Mouse (Mus musculus) thymus, postnatal 36 days (tissue): ENCODE data around the gene Mettl22.

ENCODE experiments used
- DNase-seq, 2 experiments: peaks; one replicate each; pipeline ENCODE4 v3.0.0; 2022; ENCODE audit warnings: mixed read lengths in 2 of 2

The Mettl22 gene

DNA sequence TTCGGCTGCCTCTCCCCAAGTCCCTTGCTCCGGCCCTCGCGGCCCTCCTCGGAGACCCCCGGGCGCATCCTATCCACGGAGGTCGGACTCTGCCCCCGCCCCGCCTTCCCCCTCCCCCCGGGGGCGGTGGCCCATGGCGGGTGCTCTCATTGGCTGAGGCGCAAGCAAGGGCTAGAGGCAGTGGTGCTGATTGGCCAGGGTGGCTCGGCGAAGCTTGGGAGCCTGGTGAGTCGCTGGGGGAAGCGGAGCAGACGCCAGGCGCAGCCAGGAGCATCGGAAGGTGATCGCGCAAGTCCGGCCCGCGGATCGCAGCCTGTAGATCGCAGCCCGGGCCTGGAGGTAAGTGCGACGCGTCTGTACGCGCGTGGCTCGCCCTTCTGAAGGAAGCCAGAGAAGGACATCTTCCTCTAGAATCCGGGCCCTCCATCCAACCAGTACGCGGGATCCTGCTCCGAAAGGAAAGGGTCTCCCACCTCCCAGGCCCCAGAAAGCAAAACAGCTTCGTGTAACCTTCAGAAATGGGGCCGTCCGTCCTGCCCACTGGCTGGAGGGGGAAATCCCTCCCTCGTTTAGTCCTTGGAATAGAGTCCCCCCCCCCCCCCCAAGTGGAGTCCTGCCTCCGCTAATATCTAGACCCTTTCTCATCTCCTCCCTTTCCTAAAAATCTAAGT lies 42.8 kb downstream of the Mettl22 start, which contains the start of gene Abat:
Abat (plus strand) TSS at position 194 of the 671 bp plus-strand sequence.
- DNase-seq: peak; percentile 72 to 83

DNA sequence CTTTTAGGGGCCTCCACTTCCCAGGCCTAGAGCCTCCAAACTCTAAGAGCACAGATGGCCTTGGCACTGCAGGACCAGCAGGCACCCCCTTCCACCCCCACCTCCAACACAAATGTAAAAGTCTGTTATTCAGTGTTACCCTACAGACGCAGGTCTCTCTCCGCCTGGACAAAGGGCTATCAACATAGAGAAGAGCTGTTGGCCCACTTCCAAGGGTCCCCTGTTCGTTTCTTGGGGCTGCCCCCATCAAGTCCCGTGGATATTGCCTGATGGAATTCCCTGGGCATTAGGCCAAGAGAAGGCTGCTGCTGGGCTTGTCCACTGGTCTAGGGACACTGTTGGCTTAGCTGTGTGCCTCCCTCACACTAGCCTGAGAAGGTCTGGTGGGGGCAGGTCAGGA lies 43.6 kb downstream of the Mettl22 start:
- DNase-seq: no peak

DNA sequence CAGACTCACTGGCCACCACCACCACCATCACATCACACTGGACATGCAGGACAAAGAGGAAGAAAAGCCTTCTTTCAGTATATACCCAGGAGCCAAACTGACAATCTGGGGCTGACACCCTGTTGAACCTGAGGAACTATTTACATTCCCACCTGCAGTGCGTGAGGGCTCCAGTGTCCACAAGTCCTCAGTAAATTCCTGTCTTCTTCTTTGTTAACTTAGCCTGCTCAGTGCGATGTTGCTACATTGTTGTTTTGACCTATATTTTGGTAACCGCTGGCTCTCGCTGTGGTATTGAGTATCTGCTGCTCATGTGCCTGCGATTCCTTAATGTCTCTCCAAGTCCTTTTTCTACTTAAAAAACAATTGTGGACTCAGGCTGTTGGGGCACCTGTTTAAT lies 49.9 kb downstream of the Mettl22 start:
- DNase-seq: no peak

DNA sequence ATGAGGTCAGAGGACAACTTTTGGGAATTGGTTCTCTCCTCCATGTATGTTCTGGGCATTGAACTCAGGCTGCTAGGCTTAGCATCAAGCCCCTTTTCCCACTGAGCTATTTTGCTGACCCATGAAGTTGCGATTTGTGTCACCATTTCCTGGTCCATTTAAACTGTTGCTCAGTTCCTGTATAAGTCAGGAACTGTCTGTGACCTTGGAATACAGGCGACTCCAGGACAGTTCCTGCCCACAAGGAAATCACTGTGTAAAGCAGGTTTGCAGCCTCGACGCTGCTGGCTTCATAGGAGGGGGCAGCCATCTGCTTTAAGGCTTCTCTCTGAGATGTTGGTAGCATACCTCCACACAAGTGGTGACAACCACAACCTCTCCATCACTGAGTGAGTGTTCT lies 50.7 kb downstream of the Mettl22 start:
- DNase-seq: no peak

DNA sequence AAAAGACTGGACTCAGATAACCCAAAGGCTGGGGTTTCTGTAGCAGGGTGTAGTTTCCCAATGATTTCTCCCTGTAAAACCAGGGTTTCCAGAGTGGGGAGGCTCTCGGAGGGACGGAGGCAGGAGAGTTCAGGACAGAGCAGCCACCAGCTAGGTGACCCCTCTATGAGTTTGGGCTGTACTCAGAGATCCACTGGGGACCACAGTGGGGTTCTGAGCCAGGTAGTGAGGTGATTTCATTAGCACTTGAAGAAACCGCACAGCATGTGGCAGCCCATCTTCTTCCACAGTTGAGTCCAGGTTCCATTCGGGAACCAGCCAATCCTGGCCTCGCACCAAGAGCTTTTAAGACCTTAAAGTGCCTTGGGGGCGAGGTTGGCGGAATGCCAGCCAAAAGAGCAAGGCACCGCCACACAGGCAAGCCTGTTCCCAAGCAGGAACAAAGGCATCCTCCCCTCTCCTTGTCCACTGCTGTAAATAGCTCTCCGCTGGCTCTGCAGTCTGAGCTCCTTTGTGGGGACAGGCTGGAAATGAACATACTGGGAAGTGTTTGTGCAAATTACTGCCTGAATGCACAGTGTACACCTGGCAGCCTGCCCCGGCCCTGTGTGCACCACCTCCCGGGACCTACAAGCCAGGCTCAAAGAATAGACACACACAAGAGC lies 53.0 kb downstream of the Mettl22 start:
- no peak for DNase-seq

DNA sequence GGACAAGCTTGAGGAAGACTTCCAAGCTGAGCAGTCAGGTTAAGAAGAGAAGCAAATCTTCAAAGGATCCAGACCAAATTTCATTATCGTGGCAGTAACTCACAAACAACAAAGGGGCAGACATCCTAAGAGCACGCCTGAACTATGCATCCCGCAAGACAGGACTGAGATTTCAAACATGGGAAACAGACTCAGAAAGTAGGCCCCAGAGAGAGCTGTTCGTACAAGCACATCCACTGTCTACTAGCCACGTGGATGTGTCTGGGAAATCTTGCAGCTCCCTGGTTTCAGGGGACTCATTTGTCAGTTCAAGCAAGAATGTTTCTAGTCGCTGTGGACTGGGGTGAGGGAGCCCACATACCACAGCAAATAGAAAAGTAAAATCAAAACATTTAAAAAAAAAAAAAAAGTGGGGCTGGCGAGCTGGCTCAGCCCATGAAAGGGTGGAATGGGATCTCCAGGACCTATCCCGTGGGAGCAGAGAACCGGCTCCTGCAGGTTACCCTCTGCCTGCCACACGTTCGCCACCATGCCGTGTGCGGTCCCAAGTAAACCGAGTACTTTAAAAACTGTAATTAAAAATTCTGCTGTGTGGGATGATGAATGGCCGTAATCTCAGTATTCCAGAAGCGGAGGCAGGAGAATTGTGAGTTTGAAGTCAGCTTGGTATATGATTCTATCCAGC lies 53.7 kb downstream of the Mettl22 start:
- DNase-seq: no peak

DNA sequence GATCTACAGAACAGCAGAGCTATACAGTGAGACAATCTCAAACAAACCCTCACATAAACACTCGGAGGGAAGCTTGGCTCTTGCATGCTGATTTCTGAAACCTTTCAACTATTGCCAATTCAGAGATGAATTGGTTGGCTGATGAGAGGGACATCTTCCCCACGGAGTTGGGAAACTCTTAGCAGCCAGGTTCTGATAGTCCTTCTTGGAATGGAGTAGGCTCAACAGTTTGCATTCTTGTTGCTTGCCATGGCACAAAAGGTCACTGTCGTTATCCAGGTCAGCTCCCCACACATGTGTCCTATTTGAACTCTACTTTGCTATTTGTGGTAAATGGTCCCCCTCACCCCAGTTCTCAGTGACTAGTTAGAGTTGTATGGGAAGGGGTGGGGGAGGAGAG lies 54.7 kb downstream of the Mettl22 start:
- DNase-seq: no peak

DNA sequence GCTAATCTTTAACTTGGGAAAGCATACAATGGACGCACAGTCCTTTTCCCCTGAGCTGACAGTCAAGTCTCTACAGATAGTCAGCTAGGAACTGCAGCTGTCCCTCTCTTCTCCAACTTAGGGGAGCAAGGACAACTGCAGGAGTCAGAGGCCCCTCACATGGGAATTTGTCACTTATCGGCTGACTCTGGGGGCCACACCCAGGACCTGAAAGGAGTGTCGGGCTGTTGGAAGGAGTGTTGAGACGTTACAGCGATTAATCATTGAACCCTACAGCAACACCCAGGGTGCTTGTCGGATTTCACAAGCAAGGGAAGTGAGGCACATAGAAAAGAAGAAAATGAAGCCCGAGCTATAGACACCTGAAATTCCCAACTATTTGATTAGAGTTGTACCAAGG lies 55.3 kb downstream of the Mettl22 start:
- DNase-seq: no peak

DNA sequence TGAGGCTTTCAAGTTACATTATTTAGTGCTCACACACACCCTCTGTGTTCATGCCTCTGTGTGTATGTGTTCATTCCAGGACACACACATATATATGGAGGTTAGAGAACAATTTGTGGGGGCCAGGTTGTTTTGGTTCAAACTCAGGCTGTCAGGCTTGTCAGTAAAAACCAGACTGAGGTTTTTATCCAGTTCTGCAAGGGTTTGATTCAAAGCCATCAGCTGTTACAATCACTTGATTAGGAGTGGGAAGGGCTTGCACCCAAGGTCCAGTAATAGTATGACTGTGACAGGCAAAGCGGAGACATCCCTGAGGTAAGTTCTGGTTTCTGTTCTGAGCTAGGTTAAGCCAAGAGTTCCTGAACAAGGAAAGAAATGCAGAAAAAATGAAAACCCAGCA lies 58.8 kb downstream of the Mettl22 start:
- no peak for DNase-seq

DNA sequence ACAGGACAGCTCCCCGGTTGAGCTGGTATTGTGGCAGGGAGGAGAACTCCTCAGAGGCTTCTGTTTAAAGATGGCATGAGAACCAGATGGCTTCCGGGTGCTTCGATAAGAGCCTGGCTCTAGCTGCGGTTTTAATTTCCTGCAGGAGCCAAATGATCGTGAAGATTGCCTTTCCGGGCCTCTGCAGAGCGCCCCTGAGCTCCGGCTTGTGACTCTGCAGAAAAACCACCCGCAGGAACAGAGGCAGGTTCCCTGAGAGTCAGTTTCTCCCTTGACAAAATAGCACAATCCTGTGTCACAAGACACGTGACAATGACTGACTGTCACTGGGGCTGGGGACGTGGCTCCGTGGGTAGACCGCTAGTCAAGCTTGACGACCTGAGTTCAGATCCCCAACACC lies 59.4 kb downstream of the Mettl22 start:
- peak; percentile 9 to 23 for DNase-seq

DNA sequence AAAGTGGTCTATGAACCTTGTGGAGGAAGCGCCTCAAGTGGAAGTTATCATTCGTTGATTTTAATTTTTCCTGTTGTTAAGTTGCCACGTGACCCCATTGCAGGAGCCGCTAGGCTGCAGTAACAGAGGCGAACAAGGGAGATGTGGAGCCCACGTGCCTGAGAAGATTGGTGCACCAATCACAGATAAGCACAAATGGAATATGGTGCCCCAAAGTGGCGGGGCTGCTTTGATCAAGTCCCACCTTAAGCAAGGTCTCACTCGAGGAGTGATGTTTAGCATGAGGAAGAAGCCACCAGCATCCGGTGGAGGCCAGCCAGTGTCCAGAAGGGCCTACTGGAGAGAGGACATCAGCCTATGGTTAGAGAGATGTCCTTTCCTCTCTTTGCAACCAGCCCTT lies 61.9 kb downstream of the Mettl22 start:
- DNase-seq: no peak

DNA sequence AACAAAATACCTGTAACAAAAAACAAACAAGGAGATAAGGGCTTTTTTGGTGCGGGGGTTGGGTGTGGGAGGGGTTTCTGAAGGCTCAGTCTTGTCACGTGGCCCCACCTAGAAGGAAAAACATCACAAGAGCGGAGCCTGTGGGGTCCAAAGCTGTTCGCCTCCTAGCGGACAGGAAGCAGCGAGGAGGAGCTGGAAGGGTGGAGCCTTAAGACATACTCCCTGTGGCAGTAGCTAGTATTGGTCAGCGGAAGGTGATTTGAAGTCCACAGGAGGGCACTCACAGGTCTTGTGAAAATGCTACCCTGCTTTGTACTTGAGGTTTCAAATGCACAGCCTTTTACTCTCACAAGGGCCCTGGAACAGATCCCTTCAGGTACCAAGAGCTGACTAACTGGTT lies 62.3 kb downstream of the Mettl22 start:
- DNase-seq: no peak

DNA sequence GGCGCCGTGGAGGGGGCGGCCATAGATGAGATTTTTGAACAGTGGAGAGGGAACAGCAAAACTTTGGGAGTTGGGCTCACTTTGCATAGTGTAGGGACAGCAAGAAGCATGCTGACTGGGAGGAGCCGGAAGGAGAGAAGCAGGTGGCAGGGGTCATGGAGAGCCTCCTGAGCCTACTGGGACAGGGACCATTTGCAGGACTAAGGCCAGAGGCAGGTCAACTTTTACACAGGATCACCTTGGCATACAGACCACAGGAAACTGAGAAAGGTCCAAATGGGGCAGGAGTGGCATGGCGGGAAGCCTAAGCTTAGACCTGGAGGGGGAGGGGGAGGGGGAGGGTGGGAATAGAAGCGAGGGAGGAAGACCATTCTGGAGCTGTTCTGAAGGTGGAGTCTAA lies 62.9 kb downstream of the Mettl22 start:
- no peak for DNase-seq

DNA sequence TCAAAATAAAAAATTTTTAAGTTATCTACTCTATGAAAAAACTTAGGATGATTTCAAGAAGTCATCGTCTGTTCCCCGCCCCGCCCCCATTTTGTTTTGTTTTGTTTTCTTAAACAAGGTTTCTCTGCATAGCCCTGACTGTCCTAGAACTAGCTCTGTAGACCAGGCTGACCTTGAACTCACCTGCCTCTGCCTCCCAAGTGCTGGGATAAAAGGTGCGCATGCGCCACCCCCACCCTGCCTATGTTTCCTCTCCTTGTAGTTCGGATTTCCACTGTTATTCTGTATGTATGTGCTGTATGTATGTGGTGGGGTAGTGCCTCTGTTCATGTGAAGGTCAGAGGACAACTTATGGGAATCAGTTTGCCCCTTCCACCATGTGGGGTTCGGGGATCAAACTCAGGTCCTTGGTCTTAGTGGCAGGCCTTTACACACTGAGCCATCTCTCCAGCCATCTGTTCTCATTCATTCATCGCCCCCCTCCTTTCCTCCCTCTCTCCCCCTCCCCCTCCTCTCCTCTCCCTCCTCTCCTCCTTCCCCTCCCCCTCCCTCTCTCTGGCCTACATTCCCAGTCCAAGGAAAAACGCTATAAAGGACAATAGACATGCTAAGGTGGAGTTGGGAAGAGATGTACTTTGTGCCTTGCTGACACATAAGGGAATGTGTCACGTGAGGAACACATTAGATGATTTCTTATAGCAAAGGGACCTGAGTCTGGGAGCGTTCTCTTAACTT lies 64.0 kb downstream of the Mettl22 start:
- DNase-seq: no peak

DNA sequence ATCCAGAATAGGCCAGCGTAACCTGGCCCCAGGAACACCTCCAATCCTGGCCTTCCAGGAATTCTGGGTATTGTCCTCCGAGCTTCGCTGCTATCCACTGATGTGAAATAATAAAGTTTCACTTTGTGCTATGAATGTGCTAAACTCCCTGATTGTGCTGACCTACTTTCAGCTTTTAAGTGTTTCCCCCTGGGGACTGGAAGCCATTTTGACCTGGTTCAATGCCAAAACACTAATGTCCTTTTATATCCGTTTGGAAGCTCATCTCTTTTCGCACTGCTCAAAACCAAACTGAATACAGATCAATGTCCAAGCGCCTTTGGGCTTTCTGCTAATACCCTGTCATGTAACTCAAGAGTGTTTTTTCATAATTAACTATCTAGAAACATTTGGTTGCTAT lies 64.8 kb downstream of the Mettl22 start:
- DNase-seq: no peak

DNA sequence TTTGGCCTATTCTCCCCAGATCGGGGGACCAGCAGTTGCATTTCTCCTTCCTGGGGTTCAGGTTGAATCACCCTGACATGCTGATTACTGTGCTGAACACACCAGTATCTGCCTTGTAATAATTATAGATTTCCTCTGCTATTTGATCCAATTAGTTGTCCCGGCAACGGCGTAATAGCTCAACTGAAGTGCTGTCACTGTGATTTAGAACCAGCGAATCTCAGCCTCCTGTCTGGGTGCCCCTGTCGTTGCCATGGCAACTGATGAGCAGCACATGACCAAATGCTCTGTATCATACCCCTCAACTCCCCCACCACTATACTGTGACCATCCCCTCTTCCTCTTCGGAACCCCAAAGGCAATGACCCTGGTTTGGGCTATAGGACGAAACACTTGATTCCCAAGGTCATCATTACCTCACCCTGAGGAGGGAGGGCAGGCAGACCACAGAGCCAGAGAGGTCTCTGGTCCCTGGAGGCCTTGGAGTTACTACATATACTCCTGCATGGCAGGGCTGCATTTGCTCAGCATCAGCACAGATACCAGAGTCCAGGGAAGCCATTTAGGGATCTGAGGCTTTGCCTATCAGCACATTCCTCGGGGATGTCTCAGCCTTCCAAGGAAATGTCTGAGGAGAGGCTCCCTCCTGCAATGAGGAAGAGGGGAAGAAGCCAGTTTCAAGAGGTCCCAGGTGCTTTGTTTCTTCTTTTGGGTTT lies 68.7 kb downstream of the Mettl22 start:
- DNase-seq: no peak
